Mouse (Mus musculus) myocyte (in vitro differentiated cells): ENCODE measurements around the gene Sgk2. TPM values are rescaled to one million over a fixed set of nuclear protein-coding genes. Genes with fewer than 3 reads are reported as not detected.
"Not testable (repeated sequence)": the region's sequence is repeated elsewhere in the genome, so short reads cannot be mapped to it uniquely, and the experiment has no call there.

ENCODE experiments used
- H3K27me3 ChIP-seq: one replicate; pipeline ENCODE4 v1.6.1; 2011; ENCODE audit not compliant: control insufficient read depth, insufficient read depth, insufficient read length
- H3K36me3 ChIP-seq: one replicate; pipeline ENCODE4 v1.6.1; 2011; ENCODE audit not compliant: control insufficient read depth, insufficient read depth
- H3K4me2 ChIP-seq: one replicate; pipeline ENCODE4 v1.6.1; 2011; ENCODE audit warnings: low read depth, control low read depth
- H3K4me3 ChIP-seq: one replicate; pipeline ENCODE4 v1.5.1; 2011; ENCODE audit warnings: mild to moderate bottlenecking, control low read depth, moderate library complexity
- H3K79me2 ChIP-seq: one replicate; pipeline ENCODE4 v1.6.1; 2011; ENCODE audit not compliant: control insufficient read depth, insufficient read depth
- H3ac ChIP-seq: one replicate; pipeline ENCODE4 v1.6.1; 2011; ENCODE audit not compliant: control insufficient read depth, insufficient read length
- CEBPB ChIP-seq: IDR thresholded peaks from 2 replicates; pipeline ENCODE4 v1.6.1; 2011; ENCODE audit warnings: mild to moderate bottlenecking, moderate library complexity; ENCODE audit not compliant: poor library complexity, insufficient read depth, severe bottlenecking
- E2F4 ChIP-seq: IDR thresholded peaks from one replicate; pipeline ENCODE4 v1.6.1; 2011; ENCODE audit warnings: mild to moderate bottlenecking, control low read depth, moderate library complexity; ENCODE audit not compliant: insufficient read depth
- MAX ChIP-seq: IDR thresholded peaks from one replicate; pipeline ENCODE4 v1.6.1; 2011; ENCODE audit warnings: low read depth, mild to moderate bottlenecking, control low read depth
- MYOD1 ChIP-seq, 3 experiments: IDR thresholded peaks; one replicate each; pipeline ENCODE4 v1.6.1; 2011; ENCODE audit warnings: control low read depth in 2 of 3, low read depth in 2 of 3, mild to moderate bottlenecking in 2 of 3, moderate library complexity in 1 of 3; ENCODE audit not compliant: insufficient read length in 2 of 3, control insufficient read depth in 1 of 3
- MYOG ChIP-seq, 3 experiments: IDR thresholded peaks; one replicate each; pipeline ENCODE4 v1.6.1; 2011; ENCODE audit warnings: control low read depth in 2 of 3, low read depth in 2 of 3, mild to moderate bottlenecking in 2 of 3; ENCODE audit not compliant: insufficient read length in 2 of 3, control insufficient read depth in 1 of 3, insufficient read depth in 1 of 3
- POLR2A ChIP-seq: IDR thresholded peaks from one replicate; pipeline ENCODE4 v1.6.1; 2011; ENCODE audit warnings: low read depth, mild to moderate bottlenecking, control low read depth, moderate library complexity; ENCODE audit not compliant: insufficient read length
- POLR2AphosphoS2 ChIP-seq: IDR thresholded peaks from one replicate; pipeline ENCODE4 v1.6.1; 2011; ENCODE audit warnings: low read depth, control low read depth; ENCODE audit not compliant: insufficient read length
- REST ChIP-seq: IDR thresholded peaks from one replicate; pipeline ENCODE4 v1.6.1; 2011; ENCODE audit warnings: mild to moderate bottlenecking, control low read depth, moderate library complexity; ENCODE audit not compliant: insufficient read depth, insufficient read length
- SRF ChIP-seq: IDR thresholded peaks from one replicate; pipeline ENCODE4 v1.6.1; 2011; ENCODE audit warnings: low read depth; ENCODE audit not compliant: control insufficient read depth, insufficient read length
- TCF12 ChIP-seq: IDR thresholded peaks from one replicate; pipeline ENCODE4 v1.6.1; 2011; ENCODE audit warnings: mild to moderate bottlenecking, control low read depth; ENCODE audit not compliant: poor library complexity, insufficient read depth, severe bottlenecking
- TCF3 ChIP-seq: IDR thresholded peaks from one replicate; pipeline ENCODE4 v1.6.1; 2011; ENCODE audit warnings: low read depth, control low read depth; ENCODE audit not compliant: insufficient read length
- USF1 ChIP-seq: IDR thresholded peaks from one replicate; pipeline ENCODE4 v1.6.1; 2011; ENCODE audit warnings: low read depth, mild to moderate bottlenecking, control low read depth, moderate library complexity
- polyA plus RNA-seq: library from polyadenylated mRNA; unstranded; fragments of >200 nt; fragmentation: generic; extraction: Trizol; gene quantifications from one replicate; pipeline ENCODE4 v1.2.1, GENCODE M21; 2012; ENCODE audit warnings: missing spikeins

Sgk2 gene
- polyA plus RNA-seq, 1 experiment: not detected

- TF ChIP-seq MYOG (IDR thresholded peaks at IDR 0.05; ENCODE audit: control insufficient read depth in 1 of 3, insufficient read depth in 1 of 3, insufficient read length in 2 of 3, low read depth in 2 of 3) (no peak), SRF (peak; percentile 44), USF1 (no peak), POLR2AphosphoS2 (peak; percentile 71), MYOD1 (IDR thresholded peaks at IDR 0.05; ENCODE audit: control insufficient read depth in 1 of 3, insufficient read length in 2 of 3, low read depth in 2 of 3) (peak in 1 of 3 experiments; percentile 32), MAX (no peak), REST (no peak), CEBPB (no peak), TCF3 (no peak), TCF12 (no peak), E2F4 (peak; percentile 98), POLR2A (peak; percentile 63)
- Histone ChIP-seq H3K27me3 (no peaks in the 10 kb centered on the region), H3K79me2 (no peaks in the 10 kb centered on the region), H3K4me3 (peak within 1 kb of the TSS; percentile 51), H3K36me3 (no peaks in the 10 kb centered on the region), H3K4me2 (peak within 1 kb of the TSS; percentile 85), H3ac (peak within 1 kb of the TSS; percentile 6)
Observed at GRCm38 (mm10) chr2:163054335-163054840, 67.3 kb downstream of the Sgk2 start, which contains the start of gene Mybl2. TSS of gene Mybl2 (plus strand) at chr2:163054687.

GRCm38 (mm10) chr2:163054891-163055494 is 67.9 kb downstream of the Sgk2 start:
- TF ChIP-seq MYOD1 (IDR thresholded peaks at IDR 0.05; ENCODE audit: control insufficient read depth in 1 of 3, insufficient read length in 2 of 3, low read depth in 2 of 3) (no peak), USF1 (no peak), TCF12 (no peak), REST (no peak), SRF (no peak), MYOG (IDR thresholded peaks at IDR 0.05; ENCODE audit: control insufficient read depth in 1 of 3, insufficient read depth in 1 of 3, insufficient read length in 2 of 3, low read depth in 2 of 3) (no peak), E2F4 (no peak), CEBPB (no peak)
- H3K79me2 ChIP-seq: no peaks in the 10 kb centered on the region
- H3ac ChIP-seq: peak overlapping the region; percentile 6
- H3K4me3 ChIP-seq: peak overlapping the region; percentile 51
- no peaks in the 10 kb centered on the region for H3K27me3 ChIP-seq
- no peaks in the 10 kb centered on the region for H3K36me3 ChIP-seq
- peak overlapping the region; percentile 85 for H3K4me2 ChIP-seq

- Histone ChIP-seq H3K79me2 (no peaks in the 10 kb centered on the region), H3K27me3 (no peaks in the 10 kb centered on the region), H3K4me3 (peak overlapping the region; percentile 51), H3ac (peak overlapping the region; percentile 6), H3K36me3 (no peaks in the 10 kb centered on the region), H3K4me2 (peak overlapping the region; percentile 85)
- TF ChIP-seq POLR2A (no peak), MAX (no peak), TCF12 (no peak)
Observed at GRCm38 (mm10) chr2:163055715-163056114, 68.6 kb downstream of the Sgk2 start.

- no peak overlapping the region for H3K4me2 ChIP-seq
- no peaks in the 10 kb centered on the region for H3K36me3 ChIP-seq
- no peak overlapping the region for H3ac ChIP-seq
- H3K27me3 ChIP-seq: no peaks in the 10 kb centered on the region
- H3K4me3 ChIP-seq: no peak overlapping the region
- H3K79me2 ChIP-seq: no peaks in the 10 kb centered on the region
- no peak for TF ChIP-seq TCF12
- TF ChIP-seq USF1: no peak
Observed at GRCm38 (mm10) chr2:163056584-163056983, 69.5 kb downstream of the Sgk2 start.

- not testable (repeated sequence) for H3K36me3 ChIP-seq, H3K4me3 ChIP-seq, H3K79me2 ChIP-seq, H3K4me2 ChIP-seq, H3ac ChIP-seq, H3K27me3 ChIP-seq
Observed at GRCm38 (mm10) chr2:163058981-163059380, 71.9 kb downstream of the Sgk2 start.

- Histone ChIP-seq H3ac (no peak overlapping the region), H3K4me3 (no peak overlapping the region), H3K36me3 (no peaks in the 10 kb centered on the region), H3K4me2 (no peak overlapping the region), H3K27me3 (no peaks in the 10 kb centered on the region), H3K79me2 (no peaks in the 10 kb centered on the region)
- TF ChIP-seq MAX: no peak
- TF ChIP-seq MYOD1 (IDR thresholded peaks at IDR 0.05; ENCODE audit: control insufficient read depth in 1 of 3, insufficient read length in 2 of 3, low read depth in 2 of 3): no peak
- no peak for TF ChIP-seq USF1
- no peak for TF ChIP-seq MYOG (IDR thresholded peaks at IDR 0.05; ENCODE audit: control insufficient read depth in 1 of 3, insufficient read depth in 1 of 3, insufficient read length in 2 of 3, low read depth in 2 of 3)
- TF ChIP-seq POLR2AphosphoS2: no peak
- TF ChIP-seq TCF12: no peak
- no peak for TF ChIP-seq SRF
- no peak for TF ChIP-seq TCF3
- no peak for TF ChIP-seq E2F4
- no peak for TF ChIP-seq CEBPB
Observed at GRCm38 (mm10) chr2:163060630-163061029, 73.5 kb downstream of the Sgk2 start.
